Mouse (Mus musculus) cortical plate, adult 2 months (tissue): ENCODE measurements around the gene Acp5.

Experiments used
- CTCF ChIP-seq: fragments of 200-500 bp; IDR thresholded peaks from 2 replicates; pipeline ENCODE4 v1.5.1; 2011; ENCODE audit warnings: mild to moderate bottlenecking, control low read depth, low read length; ENCODE audit not compliant: insufficient read depth; ENCODE audit errors: extremely low read depth
- POLR2A ChIP-seq: fragments of 200-500 bp; IDR thresholded peaks from 2 replicates; pipeline ENCODE4 v1.6.1; 2011; ENCODE audit warnings: mild to moderate bottlenecking, low read length, control low read depth; ENCODE audit not compliant: insufficient read depth; ENCODE audit errors: extremely low read depth

- TF ChIP-seq CTCF (no peak), POLR2A (no peak)
Observed at GRCm38 (mm10) chr9:22136765-22137547, 1.4 kb upstream of the Acp5 start.
